Mouse (Mus musculus) myocyte (in vitro differentiated cells): ENCODE results near the gene Inka1. TPM values are rescaled to one million over a fixed set of nuclear protein-coding genes. Genes with fewer than 3 reads are reported as not detected.

Source experiments
- H3K27me3 ChIP-seq: one replicate; pipeline ENCODE4 v1.6.1; 2011; ENCODE audit not compliant: control insufficient read depth, insufficient read depth, insufficient read length
- H3K36me3 ChIP-seq: one replicate; pipeline ENCODE4 v1.6.1; 2011; ENCODE audit not compliant: control insufficient read depth, insufficient read depth
- H3K4me2 ChIP-seq: one replicate; pipeline ENCODE4 v1.6.1; 2011; ENCODE audit warnings: low read depth, control low read depth
- H3K4me3 ChIP-seq: one replicate; pipeline ENCODE4 v1.5.1; 2011; ENCODE audit warnings: mild to moderate bottlenecking, control low read depth, moderate library complexity
- H3K79me2 ChIP-seq: one replicate; pipeline ENCODE4 v1.6.1; 2011; ENCODE audit not compliant: control insufficient read depth, insufficient read depth
- H3ac ChIP-seq: one replicate; pipeline ENCODE4 v1.6.1; 2011; ENCODE audit not compliant: control insufficient read depth, insufficient read length
- CEBPB ChIP-seq: IDR thresholded peaks from 2 replicates; pipeline ENCODE4 v1.6.1; 2011; ENCODE audit warnings: mild to moderate bottlenecking, moderate library complexity; ENCODE audit not compliant: poor library complexity, insufficient read depth, severe bottlenecking
- E2F4 ChIP-seq: IDR thresholded peaks from one replicate; pipeline ENCODE4 v1.6.1; 2011; ENCODE audit warnings: mild to moderate bottlenecking, control low read depth, moderate library complexity; ENCODE audit not compliant: insufficient read depth
- MAX ChIP-seq: IDR thresholded peaks from one replicate; pipeline ENCODE4 v1.6.1; 2011; ENCODE audit warnings: low read depth, mild to moderate bottlenecking, control low read depth
- MYOD1 ChIP-seq, 3 experiments: IDR thresholded peaks; one replicate each; pipeline ENCODE4 v1.6.1; 2011; ENCODE audit warnings: control low read depth in 2 of 3, low read depth in 2 of 3, mild to moderate bottlenecking in 2 of 3, moderate library complexity in 1 of 3; ENCODE audit not compliant: insufficient read length in 2 of 3, control insufficient read depth in 1 of 3
- MYOG ChIP-seq, 3 experiments: IDR thresholded peaks; one replicate each; pipeline ENCODE4 v1.6.1; 2011; ENCODE audit warnings: control low read depth in 2 of 3, low read depth in 2 of 3, mild to moderate bottlenecking in 2 of 3; ENCODE audit not compliant: insufficient read length in 2 of 3, control insufficient read depth in 1 of 3, insufficient read depth in 1 of 3
- POLR2A ChIP-seq: IDR thresholded peaks from one replicate; pipeline ENCODE4 v1.6.1; 2011; ENCODE audit warnings: low read depth, mild to moderate bottlenecking, control low read depth, moderate library complexity; ENCODE audit not compliant: insufficient read length
- POLR2AphosphoS2 ChIP-seq: IDR thresholded peaks from one replicate; pipeline ENCODE4 v1.6.1; 2011; ENCODE audit warnings: low read depth, control low read depth; ENCODE audit not compliant: insufficient read length
- REST ChIP-seq: IDR thresholded peaks from one replicate; pipeline ENCODE4 v1.6.1; 2011; ENCODE audit warnings: mild to moderate bottlenecking, control low read depth, moderate library complexity; ENCODE audit not compliant: insufficient read depth, insufficient read length
- SRF ChIP-seq: IDR thresholded peaks from one replicate; pipeline ENCODE4 v1.6.1; 2011; ENCODE audit warnings: low read depth; ENCODE audit not compliant: control insufficient read depth, insufficient read length
- TCF12 ChIP-seq: IDR thresholded peaks from one replicate; pipeline ENCODE4 v1.6.1; 2011; ENCODE audit warnings: mild to moderate bottlenecking, control low read depth; ENCODE audit not compliant: poor library complexity, insufficient read depth, severe bottlenecking
- TCF3 ChIP-seq: IDR thresholded peaks from one replicate; pipeline ENCODE4 v1.6.1; 2011; ENCODE audit warnings: low read depth, control low read depth; ENCODE audit not compliant: insufficient read length
- USF1 ChIP-seq: IDR thresholded peaks from one replicate; pipeline ENCODE4 v1.6.1; 2011; ENCODE audit warnings: low read depth, mild to moderate bottlenecking, control low read depth, moderate library complexity
- polyA plus RNA-seq: library from polyadenylated mRNA; unstranded; fragments of >200 nt; fragmentation: generic; extraction: Trizol; gene quantifications from one replicate; pipeline ENCODE4 v1.2.1, GENCODE M21; 2012; ENCODE audit warnings: missing spikeins

The Inka1 gene
- polyA plus RNA-seq, 1 experiment, result 1.1 TPM

GRCm38 (mm10) chr9:107981684-107982605 lies 3.7 kb downstream of the Inka1 start:
- H3K4me3 ChIP-seq, result no peak overlapping the region
- H3K4me2 ChIP-seq, result no peak overlapping the region
- no peak overlapping the region for H3ac ChIP-seq
- TF ChIP-seq MYOD1 (IDR thresholded peaks at IDR 0.05; ENCODE audit: control insufficient read depth in 1 of 3, insufficient read length in 2 of 3, low read depth in 2 of 3) (no peak), CEBPB (no peak), E2F4 (no peak), USF1 (no peak), TCF12 (no peak), MAX (no peak), POLR2AphosphoS2 (no peak), REST (no peak), SRF (no peak), TCF3 (no peak), POLR2A (no peak), MYOG (IDR thresholded peaks at IDR 0.05; ENCODE audit: control insufficient read depth in 1 of 3, insufficient read depth in 1 of 3, insufficient read length in 2 of 3, low read depth in 2 of 3) (no peak)
- H3K36me3 ChIP-seq, result no peaks in the 10 kb centered on the region
- H3K27me3 ChIP-seq, result no peaks in the 10 kb centered on the region
- H3K79me2 ChIP-seq, result no peaks in the 10 kb centered on the region

DNA sequence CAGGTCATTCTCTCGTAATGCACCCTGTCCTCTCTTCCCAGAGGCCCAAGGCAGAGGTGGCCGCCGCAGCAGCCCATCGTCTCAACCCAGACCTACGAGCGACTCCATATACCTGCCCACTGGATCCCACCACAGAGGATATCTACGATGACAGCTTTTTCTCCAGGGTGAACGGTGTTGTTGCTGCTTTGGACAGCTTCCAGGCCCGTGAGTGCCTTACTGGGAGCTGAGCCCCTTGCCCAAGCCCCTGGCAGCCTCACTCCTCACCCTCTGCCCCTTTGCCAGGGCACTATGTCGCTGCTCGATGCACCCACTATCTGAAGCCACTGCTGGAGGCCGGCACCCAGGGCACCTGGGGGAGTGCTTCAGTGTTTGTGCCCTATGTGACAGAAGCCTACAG lies 6.9 kb downstream of the Inka1 start:
- Histone ChIP-seq H3K79me2 (no peaks in the 10 kb centered on the region), H3K4me3 (no peak overlapping the region), H3K4me2 (no peak overlapping the region), H3K27me3 (no peaks in the 10 kb centered on the region), H3ac (no peak overlapping the region), H3K36me3 (no peaks in the 10 kb centered on the region)
- TF ChIP-seq POLR2A (no peak), SRF (no peak), MYOD1 (IDR thresholded peaks at IDR 0.05; ENCODE audit: control insufficient read depth in 1 of 3, insufficient read length in 2 of 3, low read depth in 2 of 3) (no peak), POLR2AphosphoS2 (no peak), E2F4 (no peak), USF1 (no peak), REST (no peak), MYOG (IDR thresholded peaks at IDR 0.05; ENCODE audit: control insufficient read depth in 1 of 3, insufficient read depth in 1 of 3, insufficient read length in 2 of 3, low read depth in 2 of 3) (no peak), TCF12 (no peak), CEBPB (no peak), TCF3 (no peak), MAX (no peak)

GRCm38 (mm10) chr9:107975399-107976386 lies 10.0 kb downstream of the Inka1 start, which contains the start of gene Uba7:
TSS of gene Uba7 (plus strand) at chr9:107975505.
- Histone ChIP-seq H3K36me3 (no peaks in the 10 kb centered on the region), H3K27me3 (no peaks in the 10 kb centered on the region), H3ac (no peak within 1 kb of the TSS), H3K79me2 (no peaks in the 10 kb centered on the region), H3K4me2 (peak within 1 kb of the TSS; percentile 67), H3K4me3 (no peak within 1 kb of the TSS)
- TF ChIP-seq MYOD1 (IDR thresholded peaks at IDR 0.05; ENCODE audit: control insufficient read depth in 1 of 3, insufficient read length in 2 of 3, low read depth in 2 of 3) (no peak), REST (no peak)

DNA sequence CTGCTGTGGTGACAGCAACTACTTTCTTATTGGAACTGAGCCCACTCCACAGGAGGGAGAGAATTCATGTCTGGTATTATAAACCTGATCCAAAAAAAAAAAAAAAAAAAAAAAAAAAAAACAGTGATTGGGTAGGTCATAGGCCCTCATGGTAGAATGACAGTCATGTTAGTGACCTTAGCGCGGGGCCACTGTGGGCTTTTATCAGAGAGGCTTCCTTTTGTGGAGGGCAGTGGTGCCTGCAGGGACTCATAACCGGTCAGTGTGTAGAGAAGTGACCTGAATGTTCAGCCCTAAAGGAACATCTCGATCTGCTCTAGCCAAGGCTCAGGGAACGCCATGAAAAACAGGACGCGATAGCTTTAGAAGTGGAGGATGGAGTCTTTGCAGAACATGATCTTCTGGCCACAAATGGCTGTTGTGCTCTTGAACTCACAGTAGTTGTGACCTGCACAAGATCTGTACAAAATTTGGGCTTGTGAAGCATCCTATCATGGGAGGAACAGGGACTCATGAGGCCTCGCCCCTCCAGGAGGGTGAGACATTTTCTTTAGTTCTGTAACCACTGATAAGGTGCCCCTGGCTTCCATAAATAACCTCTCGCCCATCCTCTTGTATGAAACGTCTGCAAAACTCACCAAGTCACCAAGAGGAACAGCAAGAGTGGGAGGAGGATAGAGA lies 11.0 kb downstream of the Inka1 start:
- H3K4me3 ChIP-seq, result no peak overlapping the region

More for the DNA sequence above, 11.0 kb downstream of the Inka1 start:
- TF ChIP-seq TCF12 (no peak), CEBPB (no peak), TCF3 (no peak), MAX (no peak), POLR2A (no peak), E2F4 (no peak), USF1 (no peak), REST (no peak), SRF (no peak), POLR2AphosphoS2 (no peak)
- H3K4me2 ChIP-seq, result peak overlapping the region; percentile 67
- no peaks in the 10 kb centered on the region for H3K27me3 ChIP-seq
- H3K79me2 ChIP-seq, result no peaks in the 10 kb centered on the region
- no peak overlapping the region for H3ac ChIP-seq
- no peaks in the 10 kb centered on the region for H3K36me3 ChIP-seq
